Mouse (Mus musculus): ENCODE results near the gene Olfr414. TPM values are rescaled to one million over a fixed set of nuclear protein-coding genes. Genes with fewer than 3 reads are reported as not detected.
A peak's percentile ranks its signal among the peaks of the same experiment; 100 is the strongest.

Olfr414 gene
- polyA plus RNA-seq, 1 experiment from 2014 or later, result not detected

GRCm38 (mm10) chr1:174469736-174470135 is 45.9 kb downstream of the Olfr414 start:
- ChIA-PET CTCF (interaction anchor here (2.1 kb wide), 1 partner anchor 15 kb away, joined by 10 read pairs; no protein-coding TSS in a partner anchor), POLR2A (no interaction called here)
- TF ChIP-seq CTCF (IDR thresholded peaks at IDR 0.05), result peak; percentile 60

GRCm38 (mm10) chr1:174482567-174482966 is 58.7 kb downstream of the Olfr414 start:
- H3K27me3 ChIP-seq, result no peaks in the 10 kb centered on the region
- DNase-seq (ENCODE audit: low read depth, low spot score), result no peak
- in situ Hi-C loops (cut with MboI; ENCODE audit: low pct_unique_long_range_greater_than_20kb), result no loop called here
- no peak for ATAC-seq
- ChIA-PET CTCF (no interaction called here), POLR2A (no interaction called here)
- TF ChIP-seq CTCF (IDR thresholded peaks at IDR 0.05), result no peak

More at GRCm38 (mm10) chr1:174469736-174470135, 45.9 kb downstream of the Olfr414 start:
- in situ Hi-C loops (cut with MboI; ENCODE audit: low pct_unique_long_range_greater_than_20kb), result loop anchor here (5.0 kb wide), 1 partner anchor 1012 kb away; no protein-coding TSS in a partner anchor
- DNase-seq (ENCODE audit: low read depth, low spot score) (no peak), ATAC-seq (no peak)
- H3K27me3 ChIP-seq, result no peaks in the 10 kb centered on the region

Other genes with a start within 250 kb of the Olfr414 start
- gene Olfr419, start 172.0 kb upstream of the Olfr414 start, polyA plus RNA-seq (2021), result not detected
- gene Mptx1, start 93.5 kb upstream of the Olfr414 start, polyA plus RNA-seq (2021), result not detected
- not detected for gene Olfr417, start 58.9 kb upstream of the Olfr414 start, polyA plus RNA-seq (2021)
- gene Olfr248, start 33.0 kb upstream of the Olfr414 start, polyA plus RNA-seq (2021), result not detected
- not detected for gene Olfr220, start 18.0 kb downstream of the Olfr414 start, polyA plus RNA-seq (2021)
- not detected for gene Fmn2, start 77.8 kb downstream of the Olfr414 start, polyA plus RNA-seq (2021)

Measured in Patski (cell line).